Mouse (Mus musculus): ENCODE measurements at regions not wholly inside any gene's neighbourhood (a gene's known extent, or its start where the extent isn't known, plus 50 kb on each side); places are given as distances from the start of the nearest gene placed in this dataset. TPM values are rescaled to one million over a fixed set of nuclear protein-coding genes. Genes with fewer than 3 reads are reported as not detected.

Small RNA genes in the stretch of these regions (microRNA-seq; reads per million reads assigned to microRNA genes)
- gene Gm27878 = not detected
